Mouse (Mus musculus): ENCODE results near the gene Nme2. TPM values are rescaled to one million over a fixed set of nuclear protein-coding genes. Genes with fewer than 3 reads are reported as not detected.

The Nme2 gene
- 262 and 314 TPM in 2 replicates for polyA plus RNA-seq (2015; fragmentation: Nextera tagmentation; extraction: Ambion mirVana)

DNA sequence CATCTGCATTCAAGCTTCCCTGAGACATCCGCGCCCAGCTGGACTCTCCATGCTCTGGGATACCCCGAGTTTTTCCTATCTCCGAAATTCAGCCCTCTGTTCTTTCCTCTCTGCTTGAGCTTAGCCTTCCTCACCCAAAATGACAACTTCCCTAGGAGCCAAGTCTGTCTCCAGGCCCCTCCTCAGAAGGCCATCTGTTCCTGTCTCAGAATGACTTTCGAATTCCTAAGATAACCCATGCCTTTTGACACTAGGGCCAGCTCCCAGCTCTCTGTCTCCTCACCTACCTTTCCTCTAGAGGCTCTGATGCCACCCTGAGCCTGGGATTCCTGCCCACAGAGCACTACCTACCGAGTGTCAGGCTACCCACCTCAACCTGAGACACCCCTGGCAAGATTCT, at the start of gene Nme2:
Gene Nme2 (minus strand): TSS at position 101 of the 400 bp plus-strand sequence.
- WGBS, result under 1% methylated on average over 6 of the region's 6 CpGs
- H3K9me3 ChIP-seq (replicated peaks), result no peaks in the 10 kb centered on the region
- peaks cover 40% of the 10 kb centered on the region for H3K4me1 ChIP-seq
- no peaks in the 10 kb centered on the region for H3K27me3 ChIP-seq
- H3K9ac ChIP-seq, result peak within 1 kb of the TSS; percentile 71
- H3K27ac ChIP-seq, result peak within 1 kb of the TSS; percentile 95
- peak within 1 kb of the TSS; percentile 87 for H3K4me2 ChIP-seq
- peak within 1 kb of the TSS; percentile 72 for H3K4me3 ChIP-seq (replicated peaks)
- H3K36me3 ChIP-seq, result peaks cover 68% of the 10 kb centered on the region
- ATAC-seq (replicated peaks; ENCODE audit: low FRiP score), result peak; percentile 17; the same call in 1 of the 2 replicates

DNA sequence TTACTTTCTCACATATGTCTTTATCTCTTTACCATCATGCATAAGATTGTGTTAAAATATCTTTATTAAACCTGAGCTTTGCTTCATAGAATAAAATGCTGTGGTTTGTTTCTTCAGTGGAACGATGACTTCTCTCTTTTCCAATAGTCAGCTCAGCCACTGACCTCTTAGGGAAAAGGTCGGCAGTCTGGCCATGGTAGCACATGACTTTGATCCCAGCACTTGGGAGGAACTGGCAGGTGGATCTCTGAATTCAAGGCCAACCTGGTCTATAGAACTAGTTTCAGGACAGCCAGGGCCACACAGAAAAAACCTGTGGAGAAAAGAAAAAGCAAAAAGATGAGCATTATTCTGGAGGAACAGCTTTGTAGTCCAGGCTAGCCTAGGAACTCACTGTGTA, 47.3 kb upstream of the Nme2 start:
- no peak for ATAC-seq (replicated peaks; ENCODE audit: low FRiP score)
- no peak overlapping the region for H3K27ac ChIP-seq
- H3K4me1 ChIP-seq, result 0 out of 2 replicates have a peak, but pooled peaks cover 2% of the 10 kb centered on the region
- H3K4me2 ChIP-seq, result no peak overlapping the region
- H3K9me3 ChIP-seq (replicated peaks), result no peaks in the 10 kb centered on the region
- H3K9ac ChIP-seq, result no peak overlapping the region
- 87% methylated on average over 2 of the region's 2 CpGs for WGBS
- H3K36me3 ChIP-seq, result no peaks in the 10 kb centered on the region
- no peaks in the 10 kb centered on the region for H3K27me3 ChIP-seq
- no peak overlapping the region for H3K4me3 ChIP-seq (replicated peaks)

DNA sequence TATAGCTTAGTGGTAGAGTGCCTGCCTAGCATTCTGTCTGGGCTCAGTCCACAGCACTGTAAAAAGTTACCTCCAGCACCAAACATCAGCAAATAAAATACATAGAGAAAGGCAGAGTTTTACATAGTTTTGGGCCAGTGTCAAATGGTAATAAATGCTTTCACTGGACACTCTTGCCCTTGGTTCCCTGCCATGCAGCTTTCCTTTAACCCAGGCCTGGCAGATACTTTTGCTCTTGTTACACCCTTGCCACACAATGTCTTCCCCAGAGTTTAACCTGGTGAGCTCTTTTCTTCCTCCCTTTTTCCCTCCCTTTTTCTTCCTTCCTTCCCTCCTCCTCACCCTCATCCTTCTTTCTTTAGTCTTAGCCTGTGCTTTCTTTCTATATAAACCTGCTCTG, 43.2 kb upstream of the Nme2 start:
- H3K9ac ChIP-seq, result no peak overlapping the region
- ATAC-seq (replicated peaks; ENCODE audit: low FRiP score), result no peak
- no peak overlapping the region for H3K4me2 ChIP-seq
- H3K36me3 ChIP-seq, result no peaks in the 10 kb centered on the region
- no peaks in the 10 kb centered on the region for H3K9me3 ChIP-seq (replicated peaks)
- no peaks in the 10 kb centered on the region for H3K27me3 ChIP-seq
- H3K4me3 ChIP-seq (replicated peaks), result no peak overlapping the region
- no peak overlapping the region for H3K27ac ChIP-seq
- peaks cover 26% of the 10 kb centered on the region for H3K4me1 ChIP-seq

DNA sequence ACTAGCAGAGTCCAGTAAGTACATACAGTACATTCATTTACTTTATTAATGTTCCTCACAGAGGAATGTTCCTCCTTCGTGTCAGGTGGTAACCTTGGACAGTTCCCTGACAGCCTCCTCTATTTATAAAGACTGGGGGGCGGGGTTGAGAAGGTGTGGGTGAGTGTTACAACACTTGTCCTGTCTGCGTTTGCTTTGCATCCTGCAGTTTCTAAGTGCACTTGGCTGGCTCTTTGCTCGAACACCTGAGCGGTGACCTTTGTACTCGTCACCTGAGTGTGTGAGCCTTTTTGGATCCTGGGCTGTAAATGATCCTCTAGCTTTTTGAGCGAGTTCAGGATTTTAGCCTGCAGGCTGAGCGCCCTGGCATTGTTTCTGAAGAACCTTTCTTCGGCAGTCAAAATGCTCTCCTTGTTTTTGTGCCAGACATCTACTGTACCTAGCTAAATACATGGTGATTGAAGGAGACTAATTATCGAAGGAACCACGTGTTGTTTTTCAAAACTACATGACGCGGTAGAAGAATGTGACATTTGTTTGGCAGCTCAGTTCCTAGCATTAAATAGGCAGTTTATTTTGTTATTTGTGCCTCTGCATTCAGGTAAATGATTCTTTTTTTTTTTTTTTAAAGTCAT, 41.2 kb upstream of the Nme2 start:
- 0 out of 2 replicates have a peak, but pooled peaks cover 2% of the 10 kb centered on the region for H3K27me3 ChIP-seq
- peak overlapping the region; percentile 90; the same call in 1 of the 2 replicates for H3K9ac ChIP-seq
- no peaks in the 10 kb centered on the region for H3K36me3 ChIP-seq
- no peaks in the 10 kb centered on the region for H3K9me3 ChIP-seq (replicated peaks)
- ATAC-seq (replicated peaks; ENCODE audit: low FRiP score), result no peak
- H3K27ac ChIP-seq, result peak overlapping the region; percentile 97; the same call in 1 of the 2 replicates
- 28% methylated on average over 13 of the region's 13 CpGs for WGBS
- peaks cover 26% of the 10 kb centered on the region for H3K4me1 ChIP-seq
- peak overlapping the region; percentile 81 for H3K4me2 ChIP-seq
- peak overlapping the region; percentile 84 for H3K4me3 ChIP-seq (replicated peaks)

DNA sequence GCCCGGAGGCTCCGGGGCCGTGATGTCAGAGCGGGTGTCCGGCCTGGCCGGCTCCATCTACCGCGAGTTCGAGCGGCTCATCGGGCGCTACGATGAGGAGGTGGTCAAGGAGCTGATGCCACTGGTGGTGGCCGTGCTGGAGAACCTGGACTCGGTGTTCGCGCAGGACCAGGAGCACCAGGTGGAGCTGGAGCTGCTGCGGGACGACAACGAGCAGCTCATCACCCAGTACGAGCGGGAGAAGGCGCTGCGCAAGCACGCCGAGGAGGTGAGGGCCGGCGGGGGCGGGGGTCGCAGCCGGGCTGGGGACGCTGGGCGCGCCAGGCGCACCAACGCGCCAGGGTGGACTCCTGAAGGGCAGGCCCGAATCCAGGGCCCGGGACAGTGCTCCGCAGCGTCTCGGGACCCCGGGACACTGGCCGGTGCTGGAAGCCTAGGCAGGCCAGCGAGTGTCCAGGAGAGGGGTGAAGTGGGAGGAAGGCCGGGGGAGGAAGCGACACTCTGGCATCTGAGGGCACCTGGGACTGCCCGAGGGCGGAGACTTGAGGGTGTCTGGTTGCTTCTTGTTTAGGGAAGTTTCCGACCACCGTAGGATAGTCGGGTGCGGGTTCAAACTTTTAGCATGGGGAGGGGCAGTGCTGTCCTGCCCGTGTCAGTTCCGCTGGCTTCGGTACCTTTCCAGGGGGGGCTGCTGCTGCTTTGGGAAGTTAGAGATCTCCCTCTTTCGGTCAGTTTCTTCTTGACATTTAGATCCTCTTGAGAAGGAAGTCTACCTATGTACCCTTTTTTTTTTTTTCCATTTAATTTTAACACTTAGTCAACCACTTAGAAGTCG, 40.5 kb upstream of the Nme2 start:
- peak; percentile 59 for ATAC-seq (replicated peaks; ENCODE audit: low FRiP score)
- H3K27ac ChIP-seq, result peak overlapping the region; percentile 97
- H3K4me1 ChIP-seq, result peaks cover 26% of the 10 kb centered on the region
- peak overlapping the region; percentile 81 for H3K4me2 ChIP-seq
- H3K4me3 ChIP-seq (replicated peaks), result peak overlapping the region; percentile 84
- H3K27me3 ChIP-seq, result 0 out of 2 replicates have a peak, but pooled peaks cover 2% of the 10 kb centered on the region
- no peaks in the 10 kb centered on the region for H3K36me3 ChIP-seq
- WGBS, result under 1% methylated on average over 58 of the region's 58 CpGs
- no peaks in the 10 kb centered on the region for H3K9me3 ChIP-seq (replicated peaks)
- H3K9ac ChIP-seq, result peak overlapping the region; percentile 90

DNA sequence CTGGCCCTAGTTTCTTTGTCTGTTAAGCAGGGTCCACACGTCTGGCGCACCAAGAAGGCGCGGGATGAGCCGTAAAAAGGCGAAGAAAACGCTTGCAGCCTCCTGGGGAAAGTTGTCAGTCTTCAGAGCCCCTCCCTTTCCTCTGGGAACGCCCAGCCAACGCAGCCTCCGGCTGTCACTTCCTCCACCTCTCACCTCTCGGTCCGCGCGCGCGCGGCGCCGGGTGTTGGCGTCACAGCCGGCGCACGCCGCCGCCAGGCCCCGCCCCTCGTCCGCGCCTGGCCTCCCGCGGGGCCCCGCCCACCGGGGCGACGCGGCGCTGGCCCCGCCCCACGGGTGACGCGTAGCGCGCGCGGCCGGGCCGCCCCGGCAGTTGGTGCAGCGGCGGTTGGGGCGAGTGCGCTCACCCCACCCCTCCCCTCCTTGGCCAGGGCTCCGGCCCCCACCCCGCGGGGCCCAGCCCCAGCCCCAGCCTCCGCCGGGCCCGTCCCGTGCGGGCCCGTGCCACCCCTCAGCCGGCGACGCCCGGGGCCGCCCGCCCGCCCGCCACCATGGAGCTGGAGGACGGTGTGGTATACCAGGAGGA, 39.8 kb upstream of the Nme2 start, which contains the start of gene Spag9:
Gene Spag9 (plus strand): TSS at position 372 of the 586 bp plus-strand sequence.
- Histone ChIP-seq H3K9me3 (replicated peaks) (no peaks in the 10 kb centered on the region), H3K4me1 (peaks cover 26% of the 10 kb centered on the region), H3K4me2 (peak within 1 kb of the TSS; percentile 81), H3K27ac (peak within 1 kb of the TSS; percentile 98), H3K9ac (peak within 1 kb of the TSS; percentile 90), H3K4me3 (replicated peaks) (peak within 1 kb of the TSS; percentile 84), H3K36me3 (no peaks in the 10 kb centered on the region), H3K27me3 (0 out of 2 replicates have a peak, but pooled peaks cover 2% of the 10 kb centered on the region)
- WGBS, result under 1% methylated on average over 67 of the region's 70 CpGs
- ATAC-seq (replicated peaks; ENCODE audit: low FRiP score), result peak; percentile 95

DNA sequence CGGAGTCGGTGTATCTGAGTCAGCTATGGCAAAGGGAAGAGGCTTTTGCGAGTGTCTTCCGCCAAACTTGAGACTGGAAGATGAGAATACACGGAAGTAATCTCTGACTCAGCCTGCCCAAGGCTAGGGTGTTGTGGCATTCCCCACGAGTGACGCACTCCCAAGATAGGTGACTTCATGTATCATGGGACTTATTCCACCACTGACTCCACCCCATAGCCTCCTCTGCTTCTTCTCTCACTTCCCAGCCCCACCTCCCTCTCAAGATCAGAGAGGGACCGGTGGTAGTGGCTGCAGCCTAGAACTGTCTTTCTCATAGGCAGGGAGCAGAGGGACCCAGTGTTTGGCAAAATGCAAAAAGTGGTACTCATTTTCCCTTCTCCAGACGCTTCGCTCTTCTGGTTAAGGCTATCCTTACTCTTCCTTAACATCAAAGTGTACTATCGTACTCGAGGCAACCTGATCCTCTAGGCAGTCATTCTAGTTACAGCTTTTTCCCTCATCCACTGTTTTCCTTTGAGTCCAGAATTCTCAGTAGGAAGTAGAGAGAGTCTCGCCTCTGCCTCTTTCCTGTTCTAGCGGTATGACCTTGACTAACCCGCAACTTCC, 39.2 kb upstream of the Nme2 start:
- Histone ChIP-seq H3K4me3 (replicated peaks) (peak overlapping the region; percentile 84), H3K36me3 (no peaks in the 10 kb centered on the region), H3K9ac (peak overlapping the region; percentile 66), H3K27ac (peak overlapping the region; percentile 98), H3K9me3 (replicated peaks) (no peaks in the 10 kb centered on the region), H3K27me3 (0 out of 2 replicates have a peak, but pooled peaks cover 2% of the 10 kb centered on the region), H3K4me2 (peak overlapping the region; percentile 81), H3K4me1 (peaks cover 26% of the 10 kb centered on the region)
- peak; percentile 55 for ATAC-seq (replicated peaks; ENCODE audit: low FRiP score)
- 4% methylated on average over 15 of the region's 15 CpGs for WGBS

DNA sequence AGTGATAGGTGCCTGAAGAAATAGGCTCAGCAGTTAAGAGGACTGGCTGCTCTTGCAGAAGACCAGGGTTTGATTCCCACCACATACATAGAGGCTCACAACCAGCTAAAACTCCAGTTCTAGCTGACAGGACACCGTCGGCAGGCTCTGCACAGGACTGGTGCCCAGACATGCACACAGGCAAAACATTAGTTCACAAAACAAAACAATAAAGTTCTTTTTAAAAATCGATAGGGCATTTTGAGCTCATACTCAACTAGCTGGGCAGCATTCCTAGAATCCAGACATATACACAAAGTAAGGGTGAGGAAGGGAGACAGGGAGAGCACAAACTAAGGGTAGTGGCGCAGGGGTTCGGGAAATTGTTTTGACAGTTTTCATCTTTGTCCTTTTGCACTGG, 38.5 kb upstream of the Nme2 start:
- no peak for ATAC-seq (replicated peaks; ENCODE audit: low FRiP score)
- H3K36me3 ChIP-seq, result no peaks in the 10 kb centered on the region
- H3K9me3 ChIP-seq (replicated peaks), result no peaks in the 10 kb centered on the region
- 61% methylated on average over 5 of the region's 5 CpGs for WGBS
- H3K9ac ChIP-seq, result peak overlapping the region; percentile 66
- peaks cover 26% of the 10 kb centered on the region for H3K4me1 ChIP-seq
- 0 out of 2 replicates have a peak, but pooled peaks cover 2% of the 10 kb centered on the region for H3K27me3 ChIP-seq
- peak overlapping the region; percentile 81 for H3K4me2 ChIP-seq
- H3K4me3 ChIP-seq (replicated peaks), result peak overlapping the region; percentile 84
- peak overlapping the region; percentile 98 for H3K27ac ChIP-seq

DNA sequence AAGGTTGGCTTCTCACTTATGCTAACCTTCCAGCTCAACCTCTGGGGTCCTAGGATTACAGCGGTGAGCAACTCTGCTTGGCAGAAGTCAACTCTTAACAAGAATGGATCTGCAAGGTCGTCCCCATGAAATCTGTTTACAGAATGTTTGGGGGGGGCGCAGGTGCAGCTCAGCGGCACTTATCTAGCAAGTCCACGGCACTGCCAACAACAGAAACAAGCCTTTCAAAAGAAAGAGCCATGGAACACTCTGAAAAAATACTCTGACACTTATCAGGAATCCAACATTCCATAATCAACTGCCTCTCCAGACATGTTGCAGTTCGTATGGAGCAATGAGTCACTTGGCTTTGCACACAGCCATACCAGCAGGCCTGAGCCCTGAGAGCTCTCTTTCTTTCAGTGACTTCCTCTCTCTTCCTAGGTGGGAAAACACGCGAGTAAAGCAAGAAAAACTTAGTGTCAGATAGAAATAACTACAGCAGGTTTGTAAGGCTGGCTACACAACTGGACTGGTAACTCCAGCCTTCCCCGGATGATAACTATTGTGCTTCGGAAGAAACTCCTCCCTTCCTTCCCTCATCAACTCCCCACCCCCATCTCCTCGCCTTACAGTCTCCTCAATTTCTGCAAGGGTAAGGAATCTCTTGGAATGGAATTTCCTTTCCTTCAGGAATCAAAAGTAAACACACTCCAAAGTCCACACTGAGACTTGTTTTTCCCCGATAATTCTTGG, 32.4 kb upstream of the Nme2 start:
- 52% methylated on average over 12 of the region's 12 CpGs for WGBS
- Histone ChIP-seq H3K4me3 (replicated peaks) (no peak overlapping the region), H3K4me2 (no peak overlapping the region), H3K4me1 (0 out of 2 replicates have a peak, but pooled peaks cover 9% of the 10 kb centered on the region), H3K9ac (no peak overlapping the region), H3K36me3 (no peaks in the 10 kb centered on the region), H3K27me3 (0 out of 2 replicates have a peak, but pooled peaks cover 2% of the 10 kb centered on the region), H3K9me3 (replicated peaks) (no peaks in the 10 kb centered on the region), H3K27ac (peak overlapping the region; percentile 81)
- ATAC-seq (replicated peaks; ENCODE audit: low FRiP score), result no peak; the same call in 1 of the 2 replicates

DNA sequence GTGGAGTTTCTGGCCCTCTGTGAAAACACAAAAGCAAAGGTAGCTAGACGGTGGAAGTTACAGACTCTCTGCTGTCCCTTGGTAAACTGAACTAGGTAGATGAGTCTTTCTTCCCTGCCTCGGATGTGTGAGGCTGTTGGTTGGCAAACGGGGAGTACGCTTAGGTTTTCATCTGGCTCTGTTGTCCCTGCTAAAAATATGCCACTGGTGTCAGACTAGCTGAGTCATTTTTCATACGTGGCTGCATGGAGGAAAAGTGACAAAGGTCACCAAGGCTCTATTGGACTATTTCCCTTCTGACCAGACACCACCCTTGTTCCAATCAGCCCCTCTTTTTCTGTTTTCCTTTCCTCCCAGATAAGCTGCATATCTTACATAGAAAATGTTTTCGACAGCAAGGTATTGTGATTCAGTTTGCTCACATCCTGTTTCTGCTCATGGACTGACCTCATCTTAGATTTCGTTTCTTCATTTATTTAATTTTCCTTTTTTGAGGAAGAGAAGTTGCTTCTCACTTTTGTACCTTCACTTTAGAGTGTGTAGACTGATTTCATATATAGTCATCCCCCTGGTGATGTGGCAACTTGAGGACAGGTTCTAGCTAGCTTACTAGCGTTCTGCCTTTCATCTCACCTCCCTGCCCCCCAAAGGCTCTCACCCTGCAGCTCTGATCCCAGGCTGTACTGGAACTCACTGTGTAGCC, 31.7 kb upstream of the Nme2 start:
- no peak for ATAC-seq (replicated peaks; ENCODE audit: low FRiP score)
- Histone ChIP-seq H3K36me3 (no peaks in the 10 kb centered on the region), H3K9me3 (replicated peaks) (no peaks in the 10 kb centered on the region), H3K4me2 (no peak overlapping the region), H3K4me1 (0 out of 2 replicates have a peak, but pooled peaks cover 9% of the 10 kb centered on the region), H3K9ac (no peak overlapping the region), H3K27me3 (0 out of 2 replicates have a peak, but pooled peaks cover 1% of the 10 kb centered on the region), H3K27ac (peak overlapping the region; percentile 81), H3K4me3 (replicated peaks) (no peak overlapping the region)
- 60% methylated on average over 8 of the region's 8 CpGs for WGBS
